Mouse (Mus musculus): ENCODE results near the gene Fadd. TPM values are rescaled to one million over a fixed set of nuclear protein-coding genes. Genes with fewer than 3 reads are reported as not detected.

Gene Fadd
- polyA plus RNA-seq, 1 experiment from 2014 or later = 5.7 TPM

Other genes with a start within 250 kb of the Fadd start
- 171 and 187 TPM in 2 replicates for gene Cttn, start 111.5 kb downstream of the Fadd start, polyA plus RNA-seq (2015; fragmentation: Nextera tagmentation; extraction: Ambion mirVana)
- 23.1 and 24.4 TPM in 2 replicates for gene Ppfia1, start 28.7 kb downstream of the Fadd start, polyA plus RNA-seq (2015; fragmentation: Nextera tagmentation; extraction: Ambion mirVana)
- gene Ano1, start 169.5 kb upstream of the Fadd start, polyA plus RNA-seq (2015; fragmentation: Nextera tagmentation; extraction: Ambion mirVana) = 7.2 and 12.2 TPM in 2 replicates

Data from hindbrain, embryonic 15.5 days (tissue).